Mouse (Mus musculus) cerebellum, postnatal 25 days (tissue): ENCODE data around the gene Gprc5d.

Source experiments
- DNase-seq, 2 experiments: peaks; one replicate each; pipeline ENCODE4 v3.0.0; 2021; ENCODE audit warnings: mixed read lengths in 2 of 2

Gprc5d gene

GRCm38 (mm10) chr6:135118183-135118582, at the start of gene Gprc5d:
TSS of gene Gprc5d (minus strand) at chr6:135118283.
- DNase-seq: no peak

GRCm38 (mm10) chr6:135166712-135167111, 48.6 kb upstream of the Gprc5d start:
- DNase-seq: no peak

DNA sequence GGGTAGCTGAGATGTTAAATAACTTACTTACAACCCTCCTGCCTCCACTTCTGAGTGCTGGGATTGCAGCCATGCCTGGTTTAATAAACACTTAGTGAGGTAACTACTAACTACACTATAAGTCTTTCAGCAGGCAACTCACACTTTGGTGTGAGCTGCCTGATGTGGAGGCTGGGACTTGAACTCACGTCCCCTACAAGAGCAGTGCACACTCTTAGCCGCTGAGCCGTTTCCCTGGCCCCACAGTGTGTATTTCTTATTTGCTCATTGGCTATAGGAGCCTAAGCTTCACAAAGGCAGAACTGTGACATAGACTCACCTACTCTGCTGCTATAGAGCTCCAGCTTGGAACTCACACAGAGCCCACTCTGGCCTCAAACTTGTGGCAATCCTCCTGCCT, 48.2 kb upstream of the Gprc5d start:
- no peak for DNase-seq

GRCm38 (mm10) chr6:135165706-135166105, 47.6 kb upstream of the Gprc5d start:
- no peak for DNase-seq

DNA sequence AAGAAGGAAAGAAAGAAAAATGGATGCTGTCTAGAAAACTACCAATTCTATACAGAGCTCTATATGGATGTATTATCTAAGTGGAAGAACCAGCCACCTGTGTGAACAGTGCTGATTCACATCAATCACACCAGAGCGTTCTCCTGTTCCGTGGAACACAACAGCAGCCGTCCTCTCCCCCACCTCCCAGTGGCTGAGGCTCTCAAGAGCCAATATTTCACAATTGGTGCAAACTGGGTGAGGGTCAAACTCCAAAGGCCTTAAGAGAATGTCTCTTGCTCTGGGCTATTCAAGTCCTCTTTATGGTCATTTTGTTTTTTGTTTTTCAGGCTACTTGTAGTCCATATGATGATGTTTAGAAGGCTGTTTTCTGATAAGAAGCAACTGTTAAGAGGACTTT, 47.1 kb upstream of the Gprc5d start:
- no peak for DNase-seq

GRCm38 (mm10) chr6:135162861-135163260, 44.8 kb upstream of the Gprc5d start:
- DNase-seq: no peak

DNA sequence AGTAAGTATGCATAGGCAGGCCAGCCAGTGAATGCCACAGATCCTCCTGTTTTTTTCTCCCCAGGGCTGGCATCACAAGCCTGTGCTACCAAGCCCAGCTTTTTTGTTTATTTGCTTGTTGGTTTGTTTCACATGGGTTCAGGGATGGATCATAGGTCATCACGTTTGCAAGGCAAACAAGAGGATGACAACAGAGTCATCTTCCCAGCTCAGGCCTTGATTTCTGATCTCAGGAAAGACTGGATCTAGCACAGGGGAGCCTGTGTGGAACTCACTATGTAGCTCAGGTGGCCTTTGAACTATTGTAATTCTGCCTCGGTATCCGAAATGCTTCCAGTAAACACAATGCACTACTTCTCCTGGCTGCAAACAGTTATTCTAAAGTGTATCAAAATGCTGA, 44.2 kb upstream of the Gprc5d start:
- no peak for DNase-seq

DNA sequence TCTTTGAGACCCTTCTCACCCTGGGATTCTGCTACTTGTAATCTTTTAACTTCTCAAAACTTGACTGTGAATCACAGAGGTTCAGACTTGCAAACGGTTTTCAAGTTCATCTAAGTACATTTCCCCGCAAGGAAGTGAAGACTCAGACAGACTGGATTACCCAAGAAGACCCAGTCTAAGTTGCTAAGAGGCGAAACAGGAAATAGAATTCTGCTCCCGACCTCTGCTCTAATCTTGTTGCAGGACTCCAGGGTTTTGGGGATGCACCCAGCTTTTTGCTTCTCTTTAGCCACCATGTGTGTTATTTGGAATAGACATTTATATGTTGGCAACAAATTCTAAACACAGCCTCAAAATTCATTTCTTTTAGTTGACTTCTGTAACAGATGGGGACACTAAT, 43.3 kb upstream of the Gprc5d start:
- DNase-seq: no peak

- DNase-seq: no peak
Observed at GRCm38 (mm10) chr6:135158509-135158908, 40.4 kb upstream of the Gprc5d start.

- no peak for DNase-seq
Observed at GRCm38 (mm10) chr6:135157496-135157895, 39.4 kb upstream of the Gprc5d start.

DNA sequence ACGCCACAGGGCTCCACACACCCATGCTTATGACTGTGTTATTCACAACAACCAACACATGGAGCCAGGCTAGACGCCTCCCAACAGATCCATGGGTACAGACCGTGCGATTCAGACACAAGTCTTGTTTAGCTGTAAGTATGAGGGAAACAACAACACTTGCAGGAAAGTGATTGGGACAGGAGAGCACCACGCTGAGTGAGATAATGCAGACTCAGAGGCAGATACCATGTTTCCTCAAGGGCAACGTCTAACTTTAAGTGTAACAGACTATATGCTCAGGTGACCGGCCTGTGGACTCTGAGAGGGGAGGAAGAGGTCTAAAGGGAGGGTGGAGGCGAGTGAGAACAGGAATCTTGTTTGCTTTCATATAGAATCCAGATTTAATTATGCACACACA, 38.5 kb upstream of the Gprc5d start:
- no peak for DNase-seq

DNA sequence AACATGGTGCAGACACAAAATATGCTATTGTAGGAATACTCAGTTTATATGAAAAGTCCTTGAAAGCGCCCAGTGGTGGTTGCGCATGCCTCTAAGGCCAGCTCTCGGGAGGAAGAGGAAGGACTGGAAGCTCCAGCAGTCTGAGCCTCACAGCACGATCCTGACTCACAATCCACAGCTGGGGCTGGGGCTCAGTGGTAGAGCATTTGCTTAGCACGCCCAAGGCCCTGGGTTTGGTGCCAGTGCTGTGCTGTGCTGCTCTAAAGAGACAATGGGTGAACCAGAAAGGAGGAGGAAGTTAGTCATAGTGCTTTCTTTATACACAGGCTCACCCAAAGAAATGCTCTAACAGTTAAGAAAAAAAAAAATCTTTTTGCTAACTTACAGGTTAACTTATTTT, 35.6 kb upstream of the Gprc5d start:
- DNase-seq: no peak

- DNase-seq: peak in 1 of 2 experiments; percentile 18
Observed at GRCm38 (mm10) chr6:135150311-135150710, 32.2 kb upstream of the Gprc5d start.

GRCm38 (mm10) chr6:135149722-135150121, 31.6 kb upstream of the Gprc5d start:
- no peak for DNase-seq

- DNase-seq: no peak
Observed at GRCm38 (mm10) chr6:135149175-135149574, 31.1 kb upstream of the Gprc5d start.

- peak; percentile 46 to 62 for DNase-seq
Observed at GRCm38 (mm10) chr6:135148506-135148905, 30.4 kb upstream of the Gprc5d start.

DNA sequence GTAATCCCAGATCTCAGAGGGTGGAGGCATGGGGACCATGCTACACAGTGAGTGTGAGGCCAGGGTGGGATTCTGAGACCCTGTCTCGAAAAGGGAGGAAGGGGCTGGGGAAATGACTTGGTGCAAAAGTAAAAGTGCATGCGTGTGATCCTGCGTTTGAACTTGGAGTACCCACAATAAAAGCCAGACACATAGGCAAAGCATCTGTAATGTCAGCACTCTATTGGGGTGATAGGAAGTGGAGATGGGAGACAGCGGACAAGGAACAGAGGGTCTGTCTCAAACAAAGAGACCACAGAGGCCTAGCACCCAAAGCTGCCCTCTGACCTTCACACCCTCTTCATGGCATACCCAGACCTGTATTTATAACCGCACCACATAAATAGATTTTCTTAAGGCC, 27.9 kb upstream of the Gprc5d start:
- DNase-seq: no peak

DNA sequence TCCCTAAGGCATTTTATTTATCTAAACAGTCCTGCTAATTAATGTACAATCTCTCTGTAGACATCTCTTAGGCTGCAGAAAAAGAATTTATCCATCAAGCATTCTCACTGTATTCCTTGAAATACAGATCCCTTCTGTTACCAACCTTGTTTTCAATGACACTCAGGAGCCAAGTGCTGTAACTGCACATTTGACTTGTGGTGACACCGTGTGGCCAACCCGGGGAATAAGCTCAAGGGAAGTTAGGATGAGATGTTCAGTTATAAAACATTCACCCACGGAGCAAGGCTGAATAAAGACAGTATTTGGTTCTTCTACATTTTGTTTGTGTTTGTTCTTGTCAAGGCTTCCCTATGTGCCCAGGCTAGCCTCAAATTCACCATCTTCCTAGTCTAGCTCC, 26.4 kb upstream of the Gprc5d start:
- DNase-seq: peak in 1 of 2 experiments; percentile 46

DNA sequence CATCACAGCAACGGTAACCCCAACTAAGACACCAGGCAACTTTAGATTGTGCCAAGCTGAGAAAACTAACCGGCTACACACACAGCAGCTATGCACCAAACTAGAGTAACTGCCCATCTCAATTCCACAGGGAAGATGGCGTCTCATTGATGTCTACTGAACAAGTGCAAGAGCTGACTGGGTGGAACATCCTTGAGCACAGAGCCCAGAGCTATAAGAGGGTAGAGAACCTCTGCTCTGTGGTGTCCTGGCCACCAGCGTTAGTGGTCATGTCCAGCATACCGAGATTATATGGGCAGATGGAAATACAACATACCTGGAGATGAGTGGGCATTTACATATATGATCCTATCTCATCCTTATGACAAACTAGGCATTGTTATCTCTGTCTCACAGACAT, 25.1 kb upstream of the Gprc5d start:
- no peak for DNase-seq

GRCm38 (mm10) chr6:135141451-135142147, 23.5 kb upstream of the Gprc5d start:
- no peak for DNase-seq

GRCm38 (mm10) chr6:135138746-135139145, 20.7 kb upstream of the Gprc5d start:
- DNase-seq: no peak

GRCm38 (mm10) chr6:135138207-135138606, 20.1 kb upstream of the Gprc5d start:
- DNase-seq: no peak

- DNase-seq: no peak
Observed at GRCm38 (mm10) chr6:135137736-135138135, 19.7 kb upstream of the Gprc5d start.

DNA sequence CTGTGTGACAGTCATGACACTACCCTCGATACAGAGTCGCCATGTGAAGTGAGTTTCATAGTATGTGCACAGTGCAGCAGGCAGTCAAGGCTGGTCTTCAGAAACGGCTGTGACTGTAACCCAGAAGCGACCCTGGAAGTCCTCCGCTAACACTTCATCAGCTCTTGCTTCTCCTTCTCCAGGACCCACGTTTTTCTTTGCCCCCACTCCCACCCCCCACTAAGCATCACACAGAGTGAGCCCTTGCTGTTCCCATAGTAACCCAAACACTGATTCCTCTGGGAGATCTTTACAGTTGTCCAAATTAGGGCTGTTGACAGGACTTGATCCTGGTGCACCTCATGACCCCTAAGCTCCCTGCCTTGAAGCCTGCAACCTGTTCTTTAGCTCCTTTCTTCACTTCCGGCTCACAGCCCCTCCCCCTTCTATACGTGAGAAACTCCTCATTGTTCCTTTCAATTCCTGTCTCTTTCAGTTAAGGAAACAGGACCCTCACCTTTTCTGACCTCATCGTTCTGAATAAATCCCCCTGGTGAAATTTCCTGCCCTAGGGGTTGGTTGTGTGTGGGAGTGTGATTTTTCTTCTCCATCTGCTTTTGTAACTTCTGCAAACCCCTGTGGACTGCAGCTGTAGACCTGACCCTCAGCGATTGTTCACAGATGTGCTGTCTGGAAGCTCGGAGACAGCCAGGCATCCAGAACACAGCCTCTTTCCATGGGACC, 18.5 kb upstream of the Gprc5d start:
- DNase-seq: no peak

- no peak for DNase-seq
Observed at GRCm38 (mm10) chr6:135135735-135136134, 17.7 kb upstream of the Gprc5d start.
